Mouse (Mus musculus): ENCODE results near the gene Cd59a. TPM values are rescaled to one million over a fixed set of nuclear protein-coding genes. Genes with fewer than 3 reads are reported as not detected.
A peak's percentile ranks its signal among the peaks of the same experiment; 100 is the strongest.
"Not testable (repeated sequence)": the region's sequence is repeated elsewhere in the genome, so short reads cannot be mapped to it uniquely, and the experiment has no call there.

Gene Cd59a
- polyA plus RNA-seq, 1 experiment from 2014 or later = 71.9 TPM

DNA sequence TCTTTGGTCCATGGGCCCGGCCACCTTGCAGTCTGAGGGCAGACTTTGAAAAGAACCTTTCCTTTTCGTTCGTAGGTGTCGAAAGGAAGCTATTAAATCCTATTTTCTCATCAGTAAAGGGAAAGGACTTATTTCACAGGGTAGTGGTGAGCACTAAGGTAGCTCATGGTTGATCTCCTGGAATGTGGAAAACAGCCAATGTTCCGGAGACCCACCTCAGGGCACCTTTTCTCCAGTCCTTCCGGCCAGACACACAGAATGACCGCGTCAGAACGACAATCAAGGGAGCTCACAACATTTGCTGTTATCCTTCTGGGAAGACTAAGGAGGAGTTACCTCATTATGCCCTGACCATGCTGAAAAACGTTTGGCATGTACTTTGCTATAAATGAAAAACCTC is 655 bp downstream of the Cd59a start:
- TF ChIP-seq CTCF (IDR thresholded peaks at IDR 0.05; ENCODE audit: low read depth) = no peak
- Histone ChIP-seq H3K9ac (ENCODE audit: low read depth, low read length) (peak overlapping the region; percentile 51), H3K27ac (ENCODE audit: low read depth, low read length) (peak overlapping the region; percentile 77), H3K36me3 (ENCODE audit: control insufficient read depth, insufficient read depth) (no peaks in the 10 kb centered on the region), H3K4me2 (replicated peaks; ENCODE audit: low read depth) (peak overlapping the region; percentile 67), H3K4me1 (replicated peaks; ENCODE audit: control insufficient read depth, insufficient read depth, low read length) (peaks cover 5% of the 10 kb centered on the region; the same call in 1 of the 2 replicates), H3K27me3 (replicated peaks; ENCODE audit: control insufficient read depth, insufficient read depth, low read length) (no peaks in the 10 kb centered on the region), H3K4me3 (ENCODE audit: low read depth, low read length) (peak overlapping the region; percentile 50), H3K9me3 (ENCODE audit: control insufficient read depth) (no peaks in the 10 kb centered on the region)
- 34% methylated on average over 10 of the region's 10 CpGs for WGBS
- ATAC-seq = no peak

DNA sequence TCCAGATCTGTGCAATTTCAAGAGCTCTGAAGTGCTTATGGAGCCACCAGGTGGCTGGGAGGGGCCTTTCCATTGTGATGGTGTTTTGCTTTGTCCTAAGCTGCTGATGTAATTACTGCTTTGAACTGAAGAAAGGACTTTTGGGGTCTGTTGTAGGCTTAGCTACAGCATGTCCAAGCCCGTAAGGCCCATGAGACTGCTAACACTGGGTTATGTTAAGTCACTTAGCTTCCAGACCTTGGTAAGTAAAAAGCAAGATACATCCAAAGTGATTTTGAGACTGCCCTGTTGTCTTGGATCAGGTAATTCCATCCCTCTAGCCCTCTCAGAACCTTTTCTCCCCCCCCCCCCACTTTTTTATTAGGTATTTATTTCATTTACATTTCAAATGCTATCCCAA is 1.2 kb downstream of the Cd59a start:
- H3K9me3 ChIP-seq (ENCODE audit: control insufficient read depth) = not testable (repeated sequence)
- peak overlapping the region; percentile 50; the same call in 1 of the 2 replicates for H3K4me3 ChIP-seq (ENCODE audit: low read depth, low read length)

DNA sequence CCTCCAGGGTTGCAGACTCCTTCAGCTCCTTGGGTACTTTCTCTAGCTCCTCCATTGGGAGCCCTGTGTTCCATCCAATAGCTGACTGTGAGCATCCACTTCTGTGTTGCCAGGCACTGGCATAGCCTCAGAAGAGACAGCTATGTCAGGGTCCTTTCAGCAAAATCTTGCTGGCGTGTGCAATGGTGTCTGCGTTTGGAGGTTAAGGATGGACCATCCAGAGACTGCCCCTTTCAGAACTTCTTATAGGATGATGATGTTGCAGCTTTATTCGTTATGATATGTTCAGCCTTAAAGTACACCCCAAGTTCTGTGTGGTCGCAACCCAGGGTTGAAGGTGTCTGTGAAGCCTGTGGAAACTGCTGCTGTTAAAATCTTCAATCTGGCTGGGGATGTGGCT is 1.8 kb downstream of the Cd59a start:
- not testable (repeated sequence) for H3K9me3 ChIP-seq (ENCODE audit: control insufficient read depth); H3K4me1 ChIP-seq (replicated peaks; ENCODE audit: control insufficient read depth, insufficient read depth, low read length); H3K27me3 ChIP-seq (replicated peaks; ENCODE audit: control insufficient read depth, insufficient read depth, low read length); H3K4me3 ChIP-seq (ENCODE audit: low read depth, low read length); H3K36me3 ChIP-seq (ENCODE audit: control insufficient read depth, insufficient read depth); ATAC-seq; H3K27ac ChIP-seq (ENCODE audit: low read depth, low read length); H3K9ac ChIP-seq (ENCODE audit: low read depth, low read length)
- H3K4me2 ChIP-seq (replicated peaks; ENCODE audit: low read depth) = 0 out of 2 replicates have a peak overlapping the region, but pooled peaks have one; percentile 21
- WGBS = 99% methylated on average over 4 of the region's 4 CpGs

More for the DNA sequence above, 1.2 kb downstream of the Cd59a start:
- not testable (repeated sequence) for H3K27me3 ChIP-seq (replicated peaks; ENCODE audit: control insufficient read depth, insufficient read depth, low read length); H3K4me2 ChIP-seq (replicated peaks; ENCODE audit: low read depth); H3K4me1 ChIP-seq (replicated peaks; ENCODE audit: control insufficient read depth, insufficient read depth, low read length); H3K9ac ChIP-seq (ENCODE audit: low read depth, low read length); H3K27ac ChIP-seq (ENCODE audit: low read depth, low read length); H3K36me3 ChIP-seq (ENCODE audit: control insufficient read depth, insufficient read depth); ATAC-seq
- TF ChIP-seq CTCF (IDR thresholded peaks at IDR 0.05; ENCODE audit: low read depth) = peak; percentile 15; the same call in 1 of the 2 replicates
- WGBS = 82% methylated on average over 1 of the region's 1 CpGs

DNA sequence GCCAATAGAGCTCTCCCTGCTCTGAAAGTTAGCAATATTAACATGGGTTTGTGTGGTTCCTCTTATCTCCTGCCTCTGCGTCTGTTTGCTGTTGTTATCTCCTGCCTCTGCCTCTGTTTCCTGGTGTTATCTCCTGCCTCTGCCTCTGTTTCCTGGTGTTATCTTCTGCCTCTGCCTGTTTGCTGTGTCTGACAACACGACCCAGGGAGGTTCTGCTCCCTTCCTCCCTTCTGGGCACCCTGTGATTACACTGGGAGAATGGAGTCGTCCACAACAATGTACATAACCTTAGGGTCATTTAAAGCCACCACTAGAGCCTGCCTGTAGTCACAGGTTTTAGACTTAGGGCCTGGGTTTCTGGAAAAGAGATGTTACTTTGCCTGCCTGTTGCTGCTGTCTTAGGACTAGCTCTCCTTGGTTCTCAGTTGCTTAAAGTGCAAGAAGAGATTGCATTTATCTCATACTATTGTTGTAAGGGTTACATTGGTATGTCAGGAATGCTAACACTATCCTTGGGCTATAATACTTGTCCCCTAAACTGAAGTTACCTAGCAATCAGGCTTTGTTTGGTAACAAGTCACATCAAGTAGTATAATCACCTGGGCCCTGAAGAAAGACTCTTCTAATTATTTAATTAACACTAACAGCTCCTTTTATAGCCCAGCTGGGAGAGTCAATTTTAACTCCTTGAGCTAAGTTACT is 3.1 kb downstream of the Cd59a start:
- Histone ChIP-seq H3K27me3 (replicated peaks; ENCODE audit: control insufficient read depth, insufficient read depth, low read length) (no peaks in the 10 kb centered on the region), H3K4me1 (replicated peaks; ENCODE audit: control insufficient read depth, insufficient read depth, low read length) (peaks cover 5% of the 10 kb centered on the region; the same call in 1 of the 2 replicates), H3K4me2 (replicated peaks; ENCODE audit: low read depth) (no peak overlapping the region), H3K4me3 (ENCODE audit: low read depth, low read length) (no peak overlapping the region), H3K9ac (ENCODE audit: low read depth, low read length) (no peak overlapping the region), H3K27ac (ENCODE audit: low read depth, low read length) (no peak overlapping the region), H3K9me3 (ENCODE audit: control insufficient read depth) (no peaks in the 10 kb centered on the region), H3K36me3 (ENCODE audit: control insufficient read depth, insufficient read depth) (no peaks in the 10 kb centered on the region)
- ATAC-seq = no peak
- WGBS = 11% methylated on average over 3 of the region's 3 CpGs
- TF ChIP-seq CTCF (IDR thresholded peaks at IDR 0.05; ENCODE audit: low read depth) = no peak

DNA sequence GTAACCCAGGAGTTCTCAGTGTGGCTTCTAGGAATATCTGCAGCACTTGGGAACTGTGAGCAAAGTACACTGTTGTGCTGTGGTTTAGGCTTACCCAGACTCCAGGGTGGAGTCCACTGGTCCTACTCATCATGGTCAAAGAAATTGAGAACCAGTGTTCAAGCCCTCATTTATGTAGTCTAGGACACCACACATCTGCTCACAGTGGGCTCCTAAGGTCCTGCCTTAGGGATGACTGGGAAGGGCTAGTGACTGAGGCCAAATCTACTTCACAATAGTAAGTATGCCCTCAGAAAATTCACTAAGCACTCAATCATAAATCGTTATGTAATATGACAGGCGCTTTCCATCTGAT is 3.6 kb downstream of the Cd59a start:
- Histone ChIP-seq H3K9me3 (ENCODE audit: control insufficient read depth) (no peaks in the 10 kb centered on the region), H3K4me3 (ENCODE audit: low read depth, low read length) (no peak overlapping the region)
- 98% methylated on average over 2 of the region's 2 CpGs for WGBS

DNA sequence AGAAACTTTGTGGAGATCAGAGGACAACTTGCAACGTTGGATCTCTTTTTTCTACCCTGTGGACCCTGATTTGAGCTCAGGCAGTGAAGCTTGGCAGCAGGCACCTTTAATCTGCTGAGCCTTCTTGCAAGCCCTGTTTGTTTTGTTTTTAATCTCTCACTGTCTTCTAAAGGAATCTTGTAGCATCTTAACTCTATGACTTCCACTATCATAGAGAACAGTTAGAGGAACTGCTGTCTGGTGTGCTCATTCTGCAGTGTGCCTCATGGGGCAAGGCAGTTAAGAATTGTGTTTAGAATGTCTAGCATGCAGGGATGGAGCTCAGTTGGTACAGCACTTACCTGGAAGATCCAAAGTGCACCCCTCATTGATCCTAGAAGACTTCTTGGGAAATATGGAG is 4.3 kb downstream of the Cd59a start:
- no peaks in the 10 kb centered on the region for H3K27me3 ChIP-seq (replicated peaks; ENCODE audit: control insufficient read depth, insufficient read depth, low read length)
- WGBS = 80% methylated on average over 1 of the region's 1 CpGs
- no peak for TF ChIP-seq CTCF (IDR thresholded peaks at IDR 0.05; ENCODE audit: low read depth)
- no peak overlapping the region for H3K9ac ChIP-seq (ENCODE audit: low read depth, low read length)
- H3K27ac ChIP-seq (ENCODE audit: low read depth, low read length) = no peak overlapping the region
- H3K4me3 ChIP-seq (ENCODE audit: low read depth, low read length) = no peak overlapping the region
- peaks cover 5% of the 10 kb centered on the region; the same call in 1 of the 2 replicates for H3K4me1 ChIP-seq (replicated peaks; ENCODE audit: control insufficient read depth, insufficient read depth, low read length)
- H3K36me3 ChIP-seq (ENCODE audit: control insufficient read depth, insufficient read depth) = no peaks in the 10 kb centered on the region
- ATAC-seq = no peak
- H3K9me3 ChIP-seq (ENCODE audit: control insufficient read depth) = no peaks in the 10 kb centered on the region
- H3K4me2 ChIP-seq (replicated peaks; ENCODE audit: low read depth) = no peak overlapping the region

More for the DNA sequence above, 3.6 kb downstream of the Cd59a start:
- Histone ChIP-seq H3K4me2 (replicated peaks; ENCODE audit: low read depth) (no peak overlapping the region), H3K9ac (ENCODE audit: low read depth, low read length) (no peak overlapping the region), H3K36me3 (ENCODE audit: control insufficient read depth, insufficient read depth) (no peaks in the 10 kb centered on the region), H3K4me1 (replicated peaks; ENCODE audit: control insufficient read depth, insufficient read depth, low read length) (peaks cover 5% of the 10 kb centered on the region; the same call in 1 of the 2 replicates), H3K27me3 (replicated peaks; ENCODE audit: control insufficient read depth, insufficient read depth, low read length) (no peaks in the 10 kb centered on the region), H3K27ac (ENCODE audit: low read depth, low read length) (no peak overlapping the region)
- ATAC-seq = no peak
- TF ChIP-seq CTCF (IDR thresholded peaks at IDR 0.05; ENCODE audit: low read depth) = no peak
